Mouse (Mus musculus) neutrophil, adult 59 days (primary cell): ENCODE results near the gene Olfr224. TPM values are rescaled to one million over a fixed set of nuclear protein-coding genes. Genes with fewer than 3 reads are reported as not detected.

Source experiments
- total RNA-seq, 2 experiments: library from RNA; stranded (reverse); gene quantifications; 1 replicate in 1 of 2; 2 replicates in 1 of 2; pipeline ENCODE4 v1.2.4; 2023

Gene Olfr224
- not detected for total RNA-seq

DNA sequence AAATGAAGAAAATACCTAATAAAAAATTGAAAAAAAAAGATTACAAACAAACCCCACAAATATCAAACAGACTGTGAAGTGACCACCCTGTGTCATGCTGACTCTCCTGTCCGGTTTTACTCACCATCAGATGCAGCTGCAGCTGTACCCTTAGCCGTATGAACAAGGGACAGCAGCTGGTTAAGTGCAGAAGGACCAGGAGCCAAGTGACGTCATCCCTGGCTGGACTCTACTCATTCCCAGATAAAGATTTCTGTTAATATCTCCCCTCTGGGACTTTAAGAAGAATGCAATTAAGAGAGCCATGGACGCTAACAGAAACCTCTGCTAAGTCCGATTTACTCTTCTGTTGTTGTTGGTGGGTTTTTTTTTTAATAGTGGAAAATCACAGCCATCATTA is at the start of gene Olfr224:
Gene Olfr224 (minus strand): TSS at position 149 of the 400 bp plus-strand sequence.

DNA sequence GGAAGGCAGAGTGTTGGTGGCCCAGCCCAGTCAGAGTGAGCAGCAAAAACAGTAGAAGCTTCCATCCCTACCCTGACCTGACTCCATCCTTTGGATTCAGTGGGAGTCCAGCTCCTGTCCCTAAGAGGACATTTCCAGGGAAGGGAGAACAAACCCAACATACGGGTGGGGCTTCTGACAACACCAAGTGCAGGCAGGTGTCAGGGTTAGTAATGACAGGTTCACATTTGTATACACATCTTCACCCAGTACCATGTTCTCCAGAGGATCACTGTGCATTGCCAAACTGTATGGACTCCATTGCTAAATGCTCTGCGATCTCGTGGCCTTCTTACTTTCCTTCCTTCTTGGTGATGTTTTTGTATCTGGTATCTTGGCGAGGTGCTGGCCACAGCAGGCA is 45.6 kb upstream of the Olfr224 start, which contains the start of gene 2210407C18Rik:
Gene 2210407C18Rik (minus strand): TSS at position 101 of the 400 bp plus-strand sequence.

GRCm38 (mm10) chr11:58594814-58595213 is 24.5 kb upstream of the Olfr224 start, which contains the start of gene Olfr324:
Olfr324 (plus strand) TSS chr11:58595114.

GRCm38 (mm10) chr11:58577430-58577829 is 7.1 kb upstream of the Olfr224 start, which contains the start of gene Olfr325:
Olfr325 (plus strand) TSS chr11:58577730.

DNA sequence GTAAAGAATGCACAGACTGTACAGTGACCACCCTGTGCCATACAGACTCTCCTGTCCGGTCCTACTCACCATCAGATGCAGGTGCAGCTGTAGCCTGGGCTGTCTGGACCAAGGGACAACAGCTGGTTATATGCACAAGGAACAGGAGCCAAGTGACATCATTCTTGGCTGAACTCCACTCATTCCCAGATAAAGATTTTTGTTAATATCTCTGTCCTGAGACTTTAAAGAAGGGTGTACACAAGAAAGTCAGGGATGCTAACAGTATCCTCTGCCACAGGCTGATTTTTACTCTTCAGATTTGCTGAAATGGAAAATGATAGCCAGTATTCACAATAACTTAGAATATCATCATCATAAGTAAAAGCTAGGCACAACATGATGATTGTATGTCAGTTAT is 14.8 kb downstream of the Olfr224 start, which contains the start of gene Olfr328:
Gene Olfr328 (minus strand): TSS at position 101 of the 400 bp plus-strand sequence.

DNA sequence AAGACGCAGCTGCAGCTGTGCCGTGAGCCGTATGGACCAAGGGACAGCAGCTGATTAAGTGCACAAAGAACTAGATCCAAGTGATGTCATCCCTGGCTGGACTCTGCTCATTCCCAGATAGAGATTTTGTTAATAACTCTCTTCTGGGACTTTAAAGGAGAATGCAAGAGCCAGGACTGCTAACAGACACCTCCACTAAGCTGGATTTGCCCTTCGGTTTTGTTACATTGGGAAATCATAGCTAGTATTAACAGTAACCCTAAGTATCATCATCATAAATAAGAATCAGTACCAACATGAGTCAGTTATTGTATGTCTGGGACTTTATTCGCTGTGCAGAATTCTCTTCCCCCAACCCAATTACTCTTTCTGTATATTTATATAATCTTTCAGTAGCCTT is 24.0 kb downstream of the Olfr224 start, which contains the start of gene Olfr329-ps:
Gene Olfr329-ps (minus strand): TSS at position 101 of the 400 bp plus-strand sequence.

DNA sequence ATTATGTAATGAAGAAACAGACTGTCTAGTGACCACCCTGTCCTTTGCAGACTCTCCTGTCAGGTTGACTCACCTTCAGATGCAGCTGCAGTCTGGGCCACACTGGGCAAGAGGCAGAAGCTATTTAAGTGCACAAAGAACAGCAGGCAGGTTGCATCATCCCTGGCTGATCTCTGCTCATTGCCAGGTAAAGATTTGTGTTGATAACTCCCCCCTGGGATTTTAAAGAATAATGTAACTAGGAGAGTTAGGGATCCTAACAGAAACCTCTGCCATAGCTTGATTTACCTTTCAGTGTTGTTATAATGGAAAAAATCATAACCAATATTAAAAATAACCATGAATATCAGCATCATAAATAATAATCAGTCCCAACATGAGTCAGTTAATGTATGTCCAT is 35.6 kb downstream of the Olfr224 start, which contains the start of gene Olfr330:
Gene Olfr330 (minus strand): TSS at position 101 of the 400 bp plus-strand sequence.

Other genes with a start within 250 kb of the Olfr224 start
- 10 to 100 TPM; 21.6 to 22.7 TPM for gene Zfp672, start 240.2 kb downstream of the Olfr224 start, total RNA-seq
- 10 to 100 TPM; 28.1 to 32.3 TPM for gene Sh3bp5l, start 239.8 kb downstream of the Olfr224 start, total RNA-seq
- not detected for gene Lypd8, start 191.5 kb downstream of the Olfr224 start, total RNA-seq
- gene 1810065E05Rik, start 149.4 kb downstream of the Olfr224 start, total RNA-seq = not detected
- not detected for gene Gm12253, start 138.0 kb downstream of the Olfr224 start, total RNA-seq
- gene Lypd9, start 117.6 kb downstream of the Olfr224 start, total RNA-seq = not detected
- not detected for gene Olfr30, start 108.3 kb downstream of the Olfr224 start, total RNA-seq
- not detected for gene Olfr332, start 78.0 kb downstream of the Olfr224 start, total RNA-seq
- gene Olfr331, start 68.0 kb downstream of the Olfr224 start, total RNA-seq = not detected
- gene Olfr330, start 35.7 kb downstream of the Olfr224 start, total RNA-seq = not detected
- gene Olfr329-ps, start 24.1 kb downstream of the Olfr224 start, total RNA-seq = not detected
- gene Olfr328, start 14.9 kb downstream of the Olfr224 start, total RNA-seq = under 1 TPM; 0.16 to 0.44 TPM
- gene Olfr325, start 7.2 kb upstream of the Olfr224 start, total RNA-seq = not detected
- gene Olfr324, start 24.6 kb upstream of the Olfr224 start, total RNA-seq = not detected
- not detected for gene 2210407C18Rik, start 45.5 kb upstream of the Olfr224 start, total RNA-seq
- gene Olfr323, start 59.9 kb upstream of the Olfr224 start, total RNA-seq = not detected
- gene Trim58, start 69.9 kb upstream of the Olfr224 start, total RNA-seq = 1 to 10 TPM in 1 of 2 experiments, under 1 TPM in 1; 0.88 to 1.2 TPM
- under 1 TPM in 1 of 2 experiments, not detected in 1; 0.07 TPM for gene Olfr322, start 88.2 kb upstream of the Olfr224 start, total RNA-seq
- not detected for gene Olfr320, start 110.5 kb upstream of the Olfr224 start, total RNA-seq
- not detected for gene Olfr319, start 128.6 kb upstream of the Olfr224 start, total RNA-seq
- under 1 TPM; 0.11 to 0.18 TPM for gene Olfr318, start 153.5 kb upstream of the Olfr224 start, total RNA-seq
- not detected for gene Olfr317, start 168.7 kb upstream of the Olfr224 start, total RNA-seq
- not detected for gene Olfr316, start 182.2 kb upstream of the Olfr224 start, total RNA-seq
- not detected for gene Olfr315, start 202.6 kb upstream of the Olfr224 start, total RNA-seq
- not detected for gene Olfr314, start 212.4 kb upstream of the Olfr224 start, total RNA-seq
- not detected for gene Fam183b, start 231.4 kb upstream of the Olfr224 start, total RNA-seq
- not detected for gene Olfr313, start 244.4 kb upstream of the Olfr224 start, total RNA-seq